Mouse (Mus musculus): ENCODE data around the gene Gm10037.
"Not testable (repeated sequence)": the region's sequence is repeated elsewhere in the genome, so short reads cannot be mapped to it uniquely, and the experiment has no call there.

Gene Gm10037

DNA sequence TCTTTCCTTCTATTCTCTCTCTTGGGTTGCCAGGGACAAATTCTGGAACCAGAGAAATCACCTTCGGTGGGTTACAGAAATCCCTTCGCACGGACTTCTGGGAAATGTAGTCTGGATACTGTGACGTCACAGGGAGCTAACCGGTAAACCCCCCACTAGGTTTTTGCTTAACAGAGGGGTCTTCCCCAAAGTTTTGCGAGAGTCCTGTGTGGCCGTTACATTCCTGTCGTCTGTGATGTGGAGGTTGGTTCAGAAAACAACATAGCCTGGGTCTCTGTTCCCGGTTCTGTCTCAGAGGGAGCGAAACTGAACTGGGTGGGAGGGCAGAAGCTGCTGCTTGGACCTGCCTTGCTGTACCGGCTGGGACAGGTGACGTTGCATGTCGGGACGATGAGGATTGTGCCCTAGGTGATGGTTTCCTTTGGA lies at the start of gene Gm10037:
Gene Gm10037 (plus strand): TSS at position 196 of the 426 bp plus-strand sequence.
- no peak for DNase-seq (ENCODE audit: low read depth, low spot score)

DNA sequence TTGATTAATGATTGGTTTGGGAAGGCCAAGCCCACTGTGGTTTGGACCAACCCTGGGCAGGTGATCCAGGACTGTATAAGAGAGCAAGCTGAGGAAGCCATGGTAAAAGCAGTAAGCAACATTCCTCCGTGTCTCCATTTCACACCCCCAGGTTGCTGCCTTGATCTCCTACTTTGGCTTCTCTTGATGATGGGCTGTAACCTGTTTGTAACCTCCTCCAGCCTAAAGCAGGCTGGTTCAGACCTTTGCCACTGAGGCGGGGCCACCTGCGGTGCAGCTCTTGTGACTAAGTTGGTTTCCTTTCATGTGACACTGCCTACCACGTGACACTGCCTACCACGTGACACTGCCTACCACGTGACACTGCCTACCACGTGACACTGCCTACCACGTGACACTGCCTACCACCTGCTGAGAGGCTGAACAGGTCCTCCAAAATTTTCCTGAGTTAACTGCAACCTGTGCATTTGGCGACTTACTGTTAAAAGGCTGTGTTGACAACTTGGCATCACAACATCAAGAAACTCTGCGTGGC lies 38.9 kb upstream of the Gm10037 start:
- no peak for DNase-seq (ENCODE audit: low read depth, low spot score)

DNA sequence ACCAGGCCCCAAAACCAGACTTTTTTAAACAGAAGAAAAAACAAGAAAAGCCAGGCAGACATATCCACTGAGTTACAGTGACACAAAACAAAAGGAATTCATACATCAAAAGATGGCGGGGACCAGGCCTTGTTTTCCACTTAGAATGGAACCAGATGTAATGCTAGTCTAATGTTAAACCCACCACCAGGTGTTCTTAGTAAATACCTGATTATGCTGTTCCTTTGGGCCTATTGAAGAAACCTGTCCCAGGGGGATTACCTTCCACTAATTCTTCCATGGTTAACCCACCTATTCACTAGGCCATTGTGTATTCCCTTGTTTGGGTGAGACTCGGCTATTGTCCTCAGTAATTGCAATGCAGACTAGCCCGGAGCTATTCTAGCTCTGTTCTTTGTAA lies 32.3 kb upstream of the Gm10037 start:
- DNase-seq (ENCODE audit: low read depth, low spot score), result no peak

DNA sequence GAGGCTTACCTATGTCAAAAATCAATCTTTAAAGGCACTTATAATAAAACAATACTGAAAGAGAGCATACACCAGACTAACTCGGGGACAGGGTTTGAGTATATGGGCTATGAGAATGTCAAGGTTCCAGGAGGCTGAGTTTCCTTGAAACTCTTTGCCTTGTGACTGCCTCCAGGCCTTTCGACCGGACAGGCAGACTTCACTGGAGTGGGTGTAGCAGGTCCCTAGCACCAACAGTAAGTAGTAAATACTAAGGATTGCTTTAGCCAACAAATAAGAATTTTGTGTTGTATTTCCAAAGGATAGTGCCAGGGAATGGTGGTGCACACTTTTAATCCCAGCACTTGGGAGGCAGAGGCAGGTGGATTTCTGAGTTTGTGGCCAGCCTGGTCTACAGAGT lies 31.8 kb upstream of the Gm10037 start:
- not testable (repeated sequence) for DNase-seq (ENCODE audit: low read depth, low spot score)

DNA sequence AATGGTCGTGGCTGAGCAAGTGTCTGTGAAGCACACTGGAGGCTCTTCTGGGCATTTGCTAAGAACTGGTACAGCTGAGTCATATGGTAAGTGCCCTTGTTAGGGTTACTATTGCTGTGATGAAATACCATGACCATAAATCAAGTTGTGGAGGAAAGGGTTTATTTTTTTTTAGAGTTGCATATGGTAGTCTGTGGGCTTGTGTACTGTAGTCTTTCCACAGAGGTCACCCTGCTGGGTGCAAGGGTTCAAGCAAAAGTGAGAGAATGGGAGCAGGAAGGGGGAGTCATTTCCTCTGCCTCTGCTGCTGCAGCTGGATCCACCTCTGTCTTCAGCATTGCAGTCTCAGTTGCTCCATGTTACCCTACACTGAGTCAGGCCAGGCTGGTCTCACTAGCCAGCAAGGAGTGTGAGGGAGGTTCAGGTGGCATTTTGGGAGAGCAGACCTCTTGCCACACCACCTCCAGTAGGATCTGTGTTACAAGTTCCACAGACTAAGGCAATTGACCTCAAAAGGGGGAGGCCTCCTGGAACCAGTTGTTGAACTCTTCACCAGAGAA lies 19.2 kb upstream of the Gm10037 start:
- DNase-seq (ENCODE audit: low read depth, low spot score), result no peak

DNA sequence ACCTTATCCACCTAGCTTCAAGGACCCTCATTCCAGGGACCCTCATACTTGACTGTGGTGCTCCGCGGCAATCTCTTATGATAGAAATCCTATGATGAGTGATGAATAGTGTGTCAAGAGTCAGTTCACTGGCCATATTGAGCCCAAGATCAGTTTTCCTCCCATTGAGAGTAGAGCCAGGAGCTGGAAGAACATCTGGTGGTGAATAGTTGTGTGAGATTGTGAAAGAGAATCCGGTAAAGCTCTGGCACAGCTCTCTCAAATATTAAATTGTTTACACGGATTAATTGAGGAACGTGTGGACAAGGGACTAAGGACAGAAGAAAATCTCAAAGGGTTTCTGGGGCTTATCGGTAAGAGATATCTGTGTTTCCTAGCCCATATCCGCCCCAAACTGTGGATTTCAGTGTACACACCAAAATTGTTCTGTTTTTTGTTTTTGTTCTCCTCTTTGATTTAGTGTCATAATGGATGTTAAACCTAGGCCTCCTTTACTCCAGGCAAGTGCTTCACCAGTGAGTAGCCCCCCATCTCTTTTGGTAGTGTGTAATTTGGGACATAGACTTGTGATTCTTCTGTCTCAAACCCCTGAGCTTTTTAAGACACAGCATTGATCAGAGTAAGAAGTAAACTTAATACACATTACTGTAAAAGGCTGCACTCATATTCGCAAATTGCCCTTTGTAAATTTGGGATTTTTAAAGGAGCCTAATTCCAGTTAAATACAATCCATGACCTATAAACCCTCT lies 17.8 kb upstream of the Gm10037 start:
- DNase-seq (ENCODE audit: low read depth, low spot score), result no peak

DNA sequence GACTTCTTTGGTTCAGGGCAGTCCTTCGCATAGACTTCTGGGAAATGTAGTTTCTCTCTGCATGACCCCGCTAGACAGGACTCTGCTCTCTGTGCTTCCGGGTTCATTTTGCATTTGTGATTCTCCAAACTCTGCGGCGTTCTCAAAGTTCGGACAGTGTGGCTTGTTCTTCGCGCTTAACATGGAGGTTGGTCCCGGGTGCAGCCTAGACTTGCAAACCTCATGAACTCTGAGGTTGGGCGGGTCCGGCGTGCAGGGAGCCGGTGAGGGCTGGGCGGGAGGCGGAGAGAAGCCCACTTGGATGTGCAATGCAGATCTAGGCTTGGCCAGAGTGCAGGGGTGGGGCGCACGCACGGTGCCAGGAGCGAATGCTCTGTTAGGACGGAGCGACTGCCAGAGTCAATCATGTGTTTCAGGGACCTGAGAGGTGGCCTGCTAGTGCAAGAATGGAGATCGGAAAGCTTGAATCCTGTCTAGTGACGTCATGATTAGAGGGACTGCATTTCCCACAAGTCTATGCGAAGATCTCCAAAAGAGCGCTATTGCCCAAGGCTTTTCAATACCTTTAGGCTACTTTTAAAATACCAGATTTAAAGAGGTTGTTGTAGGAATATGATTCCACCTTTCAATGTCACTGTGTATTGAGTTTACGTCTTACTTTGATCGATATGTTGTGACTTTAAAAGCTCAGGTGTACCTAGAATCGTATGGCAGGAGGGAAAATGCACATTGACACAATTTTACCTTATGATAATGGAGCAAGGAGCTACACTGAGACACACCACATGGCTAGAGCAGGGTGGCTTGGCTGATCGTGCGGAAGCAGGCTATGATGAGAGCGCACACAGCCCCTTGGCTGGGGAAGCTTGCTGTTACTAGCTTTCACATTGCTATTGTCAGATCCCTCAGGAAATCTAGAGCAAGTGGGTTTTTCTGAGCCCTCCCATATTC lies 16.9 kb upstream of the Gm10037 start, which contains the start of gene Zfp273:
Gene Zfp273 (plus strand): TSS at position 31 of the 951 bp plus-strand sequence.
- DNase-seq (ENCODE audit: low read depth, low spot score), result peak; percentile 67

DNA sequence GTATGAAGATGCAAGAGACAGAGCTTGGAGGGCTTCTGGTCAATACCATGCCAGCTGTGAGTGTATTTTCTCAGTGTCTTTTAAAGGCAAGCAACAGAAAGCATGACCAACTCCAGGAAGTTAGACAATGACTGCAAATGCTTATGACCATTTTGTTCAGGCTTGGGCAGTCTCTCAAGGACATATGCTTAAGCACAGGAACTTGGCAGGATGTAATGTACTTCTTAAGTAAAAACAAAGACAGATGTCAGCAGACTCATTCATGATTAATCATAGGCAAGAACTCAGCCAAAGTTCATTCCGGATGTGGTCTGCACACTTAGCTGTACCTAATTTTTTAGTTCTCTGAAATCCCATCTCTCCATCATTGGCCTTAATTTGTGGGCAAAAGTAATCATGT lies 12.3 kb upstream of the Gm10037 start:
- no peak for DNase-seq (ENCODE audit: low read depth, low spot score)

DNA sequence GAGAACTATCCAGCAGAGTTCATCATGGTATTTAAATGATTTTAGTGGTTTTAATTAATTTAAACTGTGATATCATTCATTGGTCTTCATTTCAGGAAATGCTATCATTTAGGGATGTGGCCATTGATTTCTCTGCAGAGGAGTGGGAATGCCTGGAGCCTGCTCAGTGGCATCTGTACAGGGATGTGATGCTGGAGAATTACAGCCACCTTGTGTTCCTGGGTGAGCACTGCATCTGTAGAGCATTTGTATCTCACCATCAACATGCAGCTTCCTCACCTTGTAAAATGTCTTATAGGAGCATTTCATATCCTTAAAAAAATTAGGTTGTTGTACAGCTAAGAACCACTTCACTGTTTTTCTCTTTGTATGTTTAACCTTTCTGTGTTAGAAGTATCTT lies 2.2 kb downstream of the Gm10037 start:
- not testable (repeated sequence) for DNase-seq (ENCODE audit: low read depth, low spot score)

DNA sequence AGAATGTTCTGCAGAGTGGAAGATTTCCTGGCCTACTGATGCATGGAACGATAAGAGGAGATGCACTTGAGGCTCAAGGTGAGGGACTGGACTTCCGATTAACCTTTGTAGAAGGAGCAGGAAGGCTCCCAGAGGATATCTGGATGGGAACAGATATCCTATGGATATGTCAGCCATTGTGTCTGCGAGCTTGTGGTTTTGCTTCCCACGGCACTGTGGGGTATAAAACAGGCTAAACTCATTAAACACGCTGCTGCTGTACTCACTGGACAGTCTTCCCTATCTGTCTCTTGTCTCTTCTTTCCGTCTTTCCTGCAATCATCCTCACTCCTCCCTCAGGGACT lies 12.8 kb downstream of the Gm10037 start:
- DNase-seq (ENCODE audit: low read depth, low spot score), result no peak

DNA sequence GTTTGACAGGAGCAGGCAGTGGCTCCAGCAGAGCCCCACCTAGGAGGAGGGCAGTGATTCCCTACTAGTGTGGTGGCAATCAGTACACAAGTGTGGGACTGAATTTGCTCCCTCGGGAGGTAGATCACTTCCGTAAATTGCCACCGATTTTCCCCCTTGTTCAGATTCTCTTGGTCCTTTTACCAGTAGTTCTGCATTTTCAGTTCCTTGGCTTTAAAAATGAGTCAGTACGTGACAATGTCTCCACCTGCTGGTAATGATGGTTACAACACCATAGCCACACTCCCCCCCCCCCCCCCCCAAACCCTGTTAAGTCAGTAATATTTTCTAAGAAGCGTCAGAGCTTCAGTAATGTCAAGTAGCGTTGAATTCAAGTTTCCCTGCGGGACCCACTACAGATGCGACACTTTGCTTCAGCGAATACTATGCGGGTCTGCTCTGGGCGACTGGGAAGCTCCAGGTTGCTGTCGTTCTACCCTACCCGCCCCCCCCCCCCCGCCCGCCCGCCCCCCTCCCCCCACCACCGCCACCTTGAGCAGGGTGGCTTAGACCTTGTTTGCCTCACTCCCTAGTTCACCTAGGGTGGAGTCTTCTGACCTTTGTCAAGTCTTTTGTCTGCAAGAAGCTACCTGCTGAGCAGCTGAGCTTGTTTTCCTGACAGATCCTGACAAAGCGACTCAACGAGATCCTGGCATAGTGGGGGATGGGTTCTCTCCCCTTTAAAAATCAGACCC lies 13.4 kb downstream of the Gm10037 start:
- peak; percentile 60 for DNase-seq (ENCODE audit: low read depth, low spot score)

DNA sequence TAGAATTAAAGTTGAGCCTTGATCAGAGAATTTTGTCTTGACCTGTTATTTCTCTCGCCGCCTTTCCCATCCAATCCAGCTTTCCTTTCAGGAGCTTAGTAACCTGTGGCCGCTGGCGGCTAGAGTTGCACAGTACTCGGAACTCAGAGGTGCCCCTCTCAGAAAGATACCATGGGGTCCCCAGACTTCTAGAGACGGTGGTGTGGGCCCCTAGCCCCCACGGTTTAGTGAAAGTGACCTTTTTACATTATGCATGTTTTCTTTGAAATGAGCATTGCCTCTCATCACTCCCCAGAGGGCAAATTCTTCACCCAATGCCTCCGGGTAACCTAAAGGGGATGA lies 13.9 kb downstream of the Gm10037 start:
- DNase-seq (ENCODE audit: low read depth, low spot score), result no peak

DNA sequence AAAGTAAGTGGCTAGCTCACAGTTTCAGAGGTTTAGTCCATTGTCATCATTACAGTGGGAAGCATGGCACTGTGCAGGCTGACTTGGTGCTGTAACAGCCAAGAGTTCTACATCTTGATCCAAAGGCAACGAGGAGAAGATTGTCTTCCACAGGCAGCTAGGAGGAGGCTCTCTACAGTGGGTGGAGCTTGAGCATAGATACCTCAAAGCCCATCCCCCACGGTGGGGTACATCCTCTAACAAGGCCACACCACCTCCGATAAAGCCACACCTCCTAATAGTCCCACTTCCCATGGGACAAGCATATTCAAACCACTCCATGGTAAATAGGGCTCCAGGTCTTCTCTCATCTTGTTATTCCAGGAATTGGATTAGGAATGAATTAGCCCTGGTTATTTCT lies 19.5 kb downstream of the Gm10037 start:
- DNase-seq (ENCODE audit: low read depth, low spot score), result no peak

DNA sequence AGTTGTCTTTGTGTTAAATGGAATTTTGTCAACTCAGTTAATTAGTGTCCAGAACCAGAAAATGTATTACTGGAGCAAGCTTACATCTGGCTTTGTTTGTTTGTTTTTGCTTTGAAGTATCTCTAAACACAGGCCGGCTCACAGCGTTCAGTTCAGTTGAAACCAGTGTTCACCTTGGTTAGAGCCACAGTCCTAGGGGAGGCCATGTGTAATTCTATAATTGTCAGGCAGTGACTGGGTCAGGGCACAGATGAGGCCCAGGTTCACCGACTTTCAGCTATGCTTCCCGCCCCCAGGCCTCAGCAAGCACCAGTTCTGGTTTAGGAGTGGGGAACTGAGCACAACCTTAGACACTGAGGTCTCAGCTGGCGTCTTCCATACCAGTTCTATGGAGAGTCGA lies 22.2 kb downstream of the Gm10037 start:
- no peak for DNase-seq (ENCODE audit: low read depth, low spot score)

DNA sequence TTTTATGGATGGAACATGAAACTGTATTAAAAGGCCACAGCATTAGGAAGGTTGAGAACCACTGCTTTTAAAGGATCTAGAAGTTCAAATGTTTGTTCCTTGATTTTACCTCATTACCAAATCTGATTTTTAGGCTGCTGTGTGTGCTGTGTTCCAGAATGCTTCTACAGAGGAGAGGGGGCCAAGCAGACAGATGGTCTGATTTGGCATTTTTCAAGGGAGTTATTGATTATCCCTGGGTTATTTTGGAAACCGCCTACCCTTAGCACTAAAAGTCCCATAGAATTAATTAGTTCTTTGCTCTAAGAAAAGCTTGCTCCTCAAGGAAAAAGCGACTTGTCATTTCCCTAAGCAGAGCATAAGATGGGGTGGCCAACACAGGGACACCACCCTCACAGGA lies 23.1 kb downstream of the Gm10037 start:
- DNase-seq (ENCODE audit: low read depth, low spot score), result no peak

DNA sequence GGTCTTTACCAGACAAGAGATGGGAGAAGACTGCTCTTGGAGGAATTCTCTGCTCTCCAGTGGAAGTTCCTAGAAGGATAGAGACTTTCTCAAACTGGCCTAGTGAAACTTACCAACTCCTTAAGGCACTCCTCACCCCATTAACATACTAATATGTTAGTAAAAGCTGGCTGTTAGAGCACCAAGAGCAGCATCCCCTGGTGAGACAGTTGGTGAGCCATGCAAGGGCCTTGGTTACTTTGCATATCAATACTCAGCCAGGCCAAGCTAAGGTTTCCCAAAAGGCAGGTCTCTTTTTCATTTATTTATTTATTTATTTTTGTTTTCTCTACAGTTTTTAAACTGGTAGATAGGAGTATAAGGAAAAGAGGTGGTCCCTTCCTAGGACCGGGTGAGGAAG lies 26.4 kb downstream of the Gm10037 start:
- no peak for DNase-seq (ENCODE audit: low read depth, low spot score)

DNA sequence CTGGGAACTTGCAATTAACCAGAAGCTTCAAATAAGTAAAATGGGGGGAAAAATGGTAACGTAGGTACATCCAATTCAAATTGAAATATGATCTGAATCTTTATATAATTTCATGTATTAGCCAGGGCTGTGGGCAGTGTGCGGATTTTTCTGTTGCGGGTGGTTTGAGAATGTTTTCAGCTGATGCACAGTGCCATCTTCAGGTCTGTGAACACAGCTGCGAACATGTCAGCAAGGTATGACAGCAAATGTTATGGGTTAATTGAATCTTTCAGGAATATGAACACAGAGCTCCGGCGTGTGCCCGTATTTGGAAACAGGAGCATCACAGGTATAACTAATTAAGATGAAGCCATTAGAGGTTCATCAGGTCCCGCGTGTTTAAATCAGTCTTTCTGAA lies 31.6 kb downstream of the Gm10037 start:
- no peak for DNase-seq (ENCODE audit: low read depth, low spot score)

DNA sequence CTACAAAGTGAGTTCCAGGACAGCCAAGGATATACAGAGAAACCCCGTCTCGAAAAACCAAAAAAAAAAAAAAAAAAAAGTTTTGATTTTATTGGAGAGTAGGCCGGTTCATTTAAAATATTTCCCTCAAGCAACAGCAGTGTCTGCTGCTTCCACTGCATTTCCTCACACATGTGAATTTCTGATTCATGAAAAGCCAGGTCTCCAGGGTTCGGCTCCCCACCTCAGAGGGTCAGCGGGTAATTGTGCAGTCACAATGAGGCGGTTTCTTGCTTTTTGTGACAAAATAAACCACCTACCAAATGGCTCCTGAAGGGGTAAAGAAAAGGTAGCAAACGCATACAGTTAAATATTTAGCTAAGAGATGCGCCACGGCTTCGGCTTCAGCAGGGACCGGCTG lies 32.1 kb downstream of the Gm10037 start, which contains the start of gene BC048507:
Gene BC048507 (plus strand): TSS at position 301 of the 400 bp plus-strand sequence.
- no peak for DNase-seq (ENCODE audit: low read depth, low spot score)

DNA sequence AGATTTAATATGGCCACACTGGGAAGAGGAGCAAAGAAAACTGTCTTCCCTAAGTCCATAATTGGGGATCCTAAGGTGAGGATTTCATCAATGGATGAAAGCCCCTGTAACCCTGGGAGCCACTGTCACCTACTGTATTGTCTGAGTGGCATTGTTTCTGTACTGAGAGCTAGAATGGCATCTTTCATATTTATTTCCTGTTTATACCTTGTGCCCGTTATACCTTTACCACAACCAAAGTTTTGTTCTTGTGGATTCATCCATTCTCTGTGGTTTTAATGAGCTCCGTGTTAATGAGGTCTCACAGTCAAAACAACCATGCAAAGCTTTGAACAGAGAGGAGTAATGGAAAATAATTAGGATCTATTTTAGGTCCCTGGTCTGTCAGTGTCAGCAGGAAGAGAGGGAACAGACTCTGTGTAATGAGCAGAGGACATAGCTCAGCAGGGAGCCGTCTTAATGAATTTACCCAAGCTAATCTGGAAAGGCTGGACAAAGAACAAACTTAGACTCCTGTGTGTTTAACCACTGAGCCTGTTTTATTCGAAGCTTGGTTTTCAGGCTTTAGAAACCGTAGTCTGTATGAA lies 34.0 kb downstream of the Gm10037 start:
- peak; percentile 28 for DNase-seq (ENCODE audit: low read depth, low spot score)

DNA sequence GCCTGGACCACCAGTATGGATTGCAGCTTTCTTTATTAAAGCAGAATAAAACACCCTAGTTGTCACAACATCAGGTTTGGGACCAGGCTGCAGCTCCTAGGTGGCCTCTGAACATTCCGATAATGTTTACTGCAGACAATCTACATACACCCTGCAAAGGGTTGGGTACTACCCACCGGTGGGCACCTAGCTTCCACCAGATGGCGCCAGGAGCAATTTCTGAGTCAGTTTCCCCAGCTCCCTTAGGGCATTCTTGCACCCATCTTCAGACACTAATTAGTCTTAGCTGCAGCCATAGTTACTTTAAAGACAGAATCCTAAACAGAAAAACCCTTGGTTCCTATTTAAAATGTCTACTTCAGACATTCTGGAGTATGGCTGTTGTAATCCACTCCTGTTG lies 37.0 kb downstream of the Gm10037 start:
- DNase-seq (ENCODE audit: low read depth, low spot score), result no peak

DNA sequence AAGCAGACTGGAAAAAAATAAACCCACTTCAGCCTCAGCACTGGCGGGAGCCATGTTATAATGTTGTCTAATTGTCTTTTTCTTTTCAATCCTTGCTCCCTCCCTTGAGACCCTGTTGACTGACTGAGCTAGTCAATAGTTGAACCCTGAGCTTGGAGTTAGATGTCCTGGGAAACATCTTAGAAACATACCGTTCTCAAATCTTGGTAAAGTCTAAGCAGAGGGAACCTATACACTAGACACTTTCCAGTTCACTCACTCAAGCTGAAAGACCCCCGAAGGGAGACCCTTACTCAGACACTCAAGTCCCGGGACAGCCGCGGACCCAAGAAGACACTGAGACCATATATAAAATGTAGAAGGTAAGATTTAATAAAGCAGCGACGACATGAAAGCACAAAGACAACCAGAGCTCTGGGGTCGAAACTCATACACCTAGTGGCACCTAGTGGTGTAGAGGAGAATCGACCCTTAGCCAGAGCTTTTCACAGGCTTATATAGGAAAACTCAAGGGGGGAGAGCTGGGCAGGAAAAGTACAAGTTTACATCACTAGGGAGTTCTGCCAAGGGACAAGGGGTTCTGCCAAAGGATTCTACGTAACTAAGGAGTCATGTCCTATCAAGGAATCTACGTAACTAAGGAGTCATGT lies 45.3 kb downstream of the Gm10037 start:
- DNase-seq (ENCODE audit: low read depth, low spot score), result not testable (repeated sequence)
